Mouse (Mus musculus) brown adipose tissue, adult 24 weeks (tissue): ENCODE measurements around the gene Fndc1. TPM values are rescaled to one million over a fixed set of nuclear protein-coding genes. Genes with fewer than 3 reads are reported as not detected.

Experiments used
- H3K27ac ChIP-seq: fragments of 200-500 bp; replicated peaks from 2 replicates; pipeline ENCODE4 v1.5.1; 2012; ENCODE audit warnings: low read depth, mild to moderate bottlenecking, low read length
- H3K4me1 ChIP-seq: fragments of 200-500 bp; 2 replicates; pipeline ENCODE4 v1.6.1; 2012; ENCODE audit warnings: low read length, mixed read lengths; ENCODE audit not compliant: control insufficient read depth, insufficient read depth, insufficient read length
- H3K4me3 ChIP-seq: fragments of 200-500 bp; 2 replicates; pipeline ENCODE4 v1.5.1; 2012; ENCODE audit warnings: low read depth, mild to moderate bottlenecking, low read length, moderate library complexity; ENCODE audit not compliant: insufficient read depth
- polyA plus RNA-seq: library from polyadenylated mRNA; stranded (reverse); fragments of >200 nt; gene quantifications from 2 replicates; pipeline ENCODE4 v1.2.4, GENCODE M21; 2012; ENCODE audit not compliant: missing spikeins, insufficient read depth, insufficient read length

Gene Fndc1
- 7.0 and 16.9 TPM in 2 replicates for polyA plus RNA-seq

GRCm38 (mm10) chr17:7826819-7827515, at the start of gene Fndc1:
Fndc1 (minus strand) TSS chr17:7827302.
- Histone ChIP-seq H3K4me3 (peak within 1 kb of the TSS; percentile 44), H3K4me1 (0 out of 2 replicates have a peak, but pooled peaks cover 2% of the 10 kb centered on the region), H3K27ac (no peak within 1 kb of the TSS)

GRCm38 (mm10) chr17:7876541-7876940, 49.4 kb upstream of the Fndc1 start:
- H3K4me3 ChIP-seq = no peak overlapping the region
- no peak overlapping the region for H3K27ac ChIP-seq
- no peaks in the 10 kb centered on the region for H3K4me1 ChIP-seq

- Histone ChIP-seq H3K4me3 (no peak overlapping the region), H3K4me1 (no peaks in the 10 kb centered on the region), H3K27ac (no peak overlapping the region)
These were observed 48.9 kb upstream of the Fndc1 start for GRCm38 (mm10) chr17:7875941-7876461.

GRCm38 (mm10) chr17:7874776-7875531, 47.9 kb upstream of the Fndc1 start:
- no peak overlapping the region for H3K4me3 ChIP-seq
- no peaks in the 10 kb centered on the region for H3K4me1 ChIP-seq
- H3K27ac ChIP-seq = no peak overlapping the region

DNA sequence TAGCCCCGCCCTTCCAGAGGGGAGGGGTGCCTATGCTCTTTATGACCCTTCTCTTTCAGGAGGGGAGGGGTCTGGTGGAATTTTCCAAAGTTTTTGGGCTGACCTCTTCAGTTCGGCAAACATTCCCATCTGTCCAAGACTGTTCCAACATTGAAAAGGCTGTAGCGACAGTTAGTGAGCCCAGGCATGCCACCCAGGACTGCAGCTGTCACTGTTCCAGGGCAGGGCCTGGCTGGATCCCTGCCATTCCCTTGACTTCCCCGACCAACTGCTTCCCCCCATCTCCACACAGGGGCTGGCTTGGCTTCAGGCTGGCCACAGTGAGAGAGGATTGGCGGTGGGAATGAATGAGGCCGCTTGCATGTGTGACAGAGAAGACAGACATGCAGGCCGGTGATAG, 46.3 kb upstream of the Fndc1 start:
- Histone ChIP-seq H3K4me1 (no peaks in the 10 kb centered on the region), H3K4me3 (no peak overlapping the region), H3K27ac (no peak overlapping the region)

DNA sequence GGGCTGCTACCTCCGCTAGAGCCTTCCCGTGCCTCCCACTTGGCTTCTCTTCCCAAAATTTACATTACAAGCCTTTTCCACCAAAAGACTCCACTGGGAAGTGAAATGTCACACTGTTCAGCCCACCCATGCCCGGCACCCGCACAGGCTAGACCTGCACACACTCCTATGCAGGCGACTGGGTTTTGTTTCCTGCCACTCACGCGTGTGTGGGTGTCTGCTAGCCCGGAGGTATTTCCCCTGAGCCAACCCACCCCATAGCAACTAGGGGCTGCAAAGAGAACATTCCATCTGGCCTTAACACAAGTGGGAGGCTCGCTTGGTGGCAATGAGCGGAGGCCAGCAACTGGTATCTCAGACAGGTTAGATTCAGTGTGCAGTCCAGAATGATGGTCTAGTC, 44.7 kb upstream of the Fndc1 start:
- H3K4me1 ChIP-seq = no peaks in the 10 kb centered on the region
- H3K27ac ChIP-seq = no peak overlapping the region
- no peak overlapping the region for H3K4me3 ChIP-seq

- no peak overlapping the region for H3K27ac ChIP-seq
- no peaks in the 10 kb centered on the region for H3K4me1 ChIP-seq
- H3K4me3 ChIP-seq = no peak overlapping the region
These were observed 43.9 kb upstream of the Fndc1 start for GRCm38 (mm10) chr17:7870862-7871605.

- Histone ChIP-seq H3K27ac (no peak overlapping the region), H3K4me1 (no peaks in the 10 kb centered on the region), H3K4me3 (no peak overlapping the region)
These were observed 42.0 kb upstream of the Fndc1 start for GRCm38 (mm10) chr17:7869114-7869513.

GRCm38 (mm10) chr17:7868631-7869030, 41.5 kb upstream of the Fndc1 start:
- Histone ChIP-seq H3K4me1 (no peaks in the 10 kb centered on the region), H3K27ac (no peak overlapping the region), H3K4me3 (no peak overlapping the region)

DNA sequence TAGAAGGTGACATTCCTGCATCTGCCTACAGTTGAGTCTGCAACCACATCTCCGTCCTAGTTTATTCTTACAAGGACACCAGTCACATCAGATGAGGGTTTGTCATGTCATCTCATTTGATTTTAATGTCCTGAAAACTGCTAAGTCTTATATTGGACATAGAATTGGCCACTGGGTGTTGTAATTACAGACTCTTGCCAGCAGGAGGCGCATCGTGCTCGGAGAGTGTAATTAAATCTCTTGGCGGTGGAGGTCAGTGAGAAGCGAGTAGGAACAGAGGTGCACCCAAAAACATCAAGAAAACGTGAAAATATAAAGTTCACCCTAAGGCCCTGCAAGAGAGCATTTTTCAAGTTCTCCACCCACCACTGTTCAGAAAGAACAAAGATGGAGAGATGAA, 37.6 kb upstream of the Fndc1 start:
- H3K4me1 ChIP-seq = no peaks in the 10 kb centered on the region
- no peak overlapping the region for H3K4me3 ChIP-seq
- no peak overlapping the region for H3K27ac ChIP-seq

GRCm38 (mm10) chr17:7863745-7864144, 36.6 kb upstream of the Fndc1 start:
- Histone ChIP-seq H3K27ac (no peak overlapping the region), H3K4me3 (no peak overlapping the region), H3K4me1 (no peaks in the 10 kb centered on the region)

DNA sequence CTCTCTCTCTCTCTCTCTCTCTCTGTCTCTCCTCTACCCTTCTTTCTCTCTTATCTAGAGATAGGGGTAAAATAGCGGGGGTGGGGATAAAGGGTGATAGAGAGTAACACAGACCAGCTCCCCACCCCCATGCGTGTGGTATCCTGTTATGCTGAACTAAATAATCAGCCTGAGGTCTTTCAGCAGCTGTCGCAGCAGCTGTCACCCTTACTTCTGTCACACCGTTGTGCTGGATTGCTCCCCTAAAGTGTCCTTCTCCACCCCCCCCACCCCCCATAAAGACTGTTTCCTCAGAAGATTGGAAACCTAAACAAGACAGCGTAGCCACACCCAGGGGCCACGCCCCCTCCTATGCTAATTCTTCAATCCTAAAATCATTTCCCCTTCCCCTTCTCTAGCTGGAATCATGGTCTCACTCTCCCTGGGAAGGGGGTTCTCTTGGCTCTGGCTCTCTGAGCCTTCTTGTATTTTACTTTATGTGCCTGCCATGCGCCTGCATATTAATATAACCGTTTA, 33.8 kb upstream of the Fndc1 start:
- no peaks in the 10 kb centered on the region for H3K4me1 ChIP-seq
- no peak overlapping the region for H3K27ac ChIP-seq

DNA sequence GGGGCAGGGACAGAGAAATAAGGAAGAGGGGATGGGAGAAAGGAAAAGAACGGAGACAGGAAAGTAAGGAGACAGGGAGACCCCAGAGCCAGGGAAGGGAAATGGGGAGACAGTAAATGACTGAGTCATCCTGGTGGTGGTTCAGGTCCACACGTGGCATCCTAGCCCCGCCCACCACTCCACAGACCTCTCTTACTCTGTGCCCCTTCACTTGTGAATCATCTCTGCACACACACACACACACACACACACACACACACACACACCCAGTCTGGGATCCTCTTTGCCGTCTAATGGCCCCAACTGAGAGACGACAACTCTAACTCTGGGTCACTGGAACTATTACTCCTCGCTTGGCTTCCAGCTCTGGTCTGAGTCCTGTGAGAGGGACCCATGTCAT, 30.6 kb upstream of the Fndc1 start:
- no peak overlapping the region for H3K4me3 ChIP-seq
- H3K27ac ChIP-seq = no peak overlapping the region
- H3K4me1 ChIP-seq = no peaks in the 10 kb centered on the region

More for the DNA sequence above, 33.8 kb upstream of the Fndc1 start:
- H3K4me3 ChIP-seq = no peak overlapping the region

DNA sequence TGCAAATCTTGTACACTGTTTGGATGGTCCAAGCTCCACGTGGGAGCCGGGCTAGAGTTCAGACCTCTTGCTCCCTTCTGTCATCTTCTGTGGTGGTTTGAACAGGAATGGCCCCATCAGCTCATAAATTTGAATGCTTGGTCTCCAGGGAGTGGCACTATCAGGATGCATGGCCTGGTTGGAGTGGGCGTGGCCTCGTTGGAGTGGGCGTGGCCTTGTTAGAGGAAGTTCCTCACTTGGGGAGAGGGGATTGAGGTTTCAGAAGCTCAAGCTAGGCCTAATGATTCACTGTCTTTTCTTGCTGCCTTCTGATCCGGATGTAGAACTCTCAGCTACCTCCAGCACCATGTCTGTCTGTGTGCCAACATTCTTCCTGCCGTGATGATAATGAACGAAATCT, 28.7 kb upstream of the Fndc1 start:
- Histone ChIP-seq H3K4me3 (no peak overlapping the region), H3K27ac (no peak overlapping the region), H3K4me1 (no peaks in the 10 kb centered on the region)

DNA sequence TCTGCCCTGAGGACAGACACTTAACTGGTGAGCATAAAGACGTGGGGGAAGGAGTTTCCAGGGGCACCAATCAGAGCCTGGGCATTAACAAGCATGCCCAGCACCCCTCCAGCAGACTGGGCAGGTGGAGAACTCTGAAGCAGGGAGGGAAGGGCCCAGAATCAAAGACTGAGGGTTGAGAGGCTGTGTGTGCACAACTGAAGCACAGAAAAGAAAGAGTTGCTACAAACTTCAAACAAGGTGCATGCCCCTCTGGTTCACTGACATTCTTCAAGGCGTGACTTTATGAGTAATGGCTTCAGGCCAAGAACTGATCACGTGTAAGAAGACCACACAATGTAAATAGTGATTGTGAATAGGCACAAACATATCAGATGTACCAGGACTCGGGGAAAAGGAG, 24.9 kb upstream of the Fndc1 start:
- Histone ChIP-seq H3K4me1 (no peaks in the 10 kb centered on the region), H3K4me3 (no peak overlapping the region), H3K27ac (no peak overlapping the region)
